Mouse (Mus musculus): ENCODE measurements around the gene Fam81b. TPM values are rescaled to one million over a fixed set of nuclear protein-coding genes. Genes with fewer than 3 reads are reported as not detected.

Gene Fam81b
- polyA plus RNA-seq, 1 experiment from 2014 or later, result not detected

DNA sequence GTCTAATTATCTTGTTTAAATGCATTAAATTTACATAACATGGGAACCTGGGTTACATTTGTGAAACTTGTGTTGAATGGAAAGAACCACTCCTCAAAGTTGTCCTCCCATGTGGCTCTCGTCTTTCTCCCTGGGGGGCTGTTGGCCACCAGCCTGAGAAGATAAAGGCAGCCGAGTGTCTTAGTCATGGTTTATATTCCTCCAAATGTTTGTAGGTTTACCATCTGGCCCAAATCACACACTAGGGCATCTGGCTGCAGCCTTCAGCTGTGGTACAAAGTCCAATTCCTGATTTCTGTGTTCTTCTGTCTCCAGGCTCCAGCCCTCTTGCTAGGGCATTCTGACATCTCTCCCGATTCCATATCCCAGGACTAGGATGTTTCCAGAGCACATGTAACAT, 114.6 kb downstream of the Fam81b start:
- Histone ChIP-seq H3K4me1 (no peaks in the 10 kb centered on the region), H3K4me3 (no peak overlapping the region), H3K9me3 (no peaks in the 10 kb centered on the region), H3K4me2 (no peak overlapping the region), H3K27me3 (replicated peaks) (no peaks in the 10 kb centered on the region), H3K27ac (replicated peaks) (no peak overlapping the region), H3K36me3 (peaks cover 68% of the 10 kb centered on the region), H3K9ac (no peak overlapping the region)
- 81% methylated on average over 3 of the region's 3 CpGs for WGBS
- ATAC-seq (ENCODE audit: extremely low read depth, insufficient number of reproducible peaks, low FRiP score, low TSS enrichment), result no peak

DNA sequence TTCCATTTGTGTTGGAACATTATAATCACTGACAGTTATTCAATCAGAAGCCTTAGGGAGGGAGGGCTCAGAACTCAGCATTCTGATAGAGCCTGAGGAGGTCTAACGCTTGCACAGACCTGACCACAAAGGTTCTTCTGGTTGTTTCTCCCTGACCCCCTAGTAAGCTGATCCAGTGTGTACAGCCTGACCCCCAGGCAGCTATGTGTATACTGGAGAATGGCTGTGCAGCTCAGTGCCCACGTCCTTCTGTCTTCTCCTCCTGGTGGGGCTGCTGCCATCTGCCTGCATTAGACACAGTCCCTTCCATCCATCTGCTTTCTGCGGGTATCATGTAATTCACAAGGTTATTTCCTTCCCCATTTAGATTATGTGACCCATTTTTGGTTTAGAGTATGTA, 115.7 kb downstream of the Fam81b start:
- Histone ChIP-seq H3K4me3 (no peak overlapping the region), H3K4me1 (no peaks in the 10 kb centered on the region), H3K27me3 (replicated peaks) (no peaks in the 10 kb centered on the region), H3K9me3 (no peaks in the 10 kb centered on the region), H3K9ac (no peak overlapping the region), H3K27ac (replicated peaks) (no peak overlapping the region), H3K4me2 (no peak overlapping the region), H3K36me3 (peaks cover 70% of the 10 kb centered on the region)
- 89% methylated on average over 3 of the region's 3 CpGs for WGBS
- no peak for ATAC-seq (ENCODE audit: extremely low read depth, insufficient number of reproducible peaks, low FRiP score, low TSS enrichment)

DNA sequence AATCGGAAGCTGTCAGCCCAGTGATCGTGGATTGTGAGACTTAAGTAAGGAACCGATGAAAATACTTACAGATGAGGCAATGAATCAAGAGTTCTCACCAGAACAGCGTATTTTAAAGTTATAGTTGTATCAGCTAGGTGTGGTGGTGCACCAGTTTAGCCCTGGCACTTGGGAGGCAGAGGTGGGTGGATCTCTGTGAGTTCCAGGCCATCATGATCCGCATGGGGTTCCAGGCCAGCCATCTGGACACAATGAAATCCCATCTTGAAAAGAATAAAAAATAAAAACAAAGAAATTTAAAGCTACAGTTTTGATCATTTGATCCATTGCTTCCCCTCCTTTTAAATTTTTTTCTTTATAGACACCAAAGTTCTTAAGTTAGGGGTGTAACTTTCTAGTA, 117.2 kb downstream of the Fam81b start:
- Histone ChIP-seq H3K36me3 (peaks cover 65% of the 10 kb centered on the region), H3K4me3 (no peak overlapping the region), H3K27ac (replicated peaks) (no peak overlapping the region), H3K4me1 (no peaks in the 10 kb centered on the region), H3K9ac (no peak overlapping the region), H3K9me3 (no peaks in the 10 kb centered on the region), H3K27me3 (replicated peaks) (no peaks in the 10 kb centered on the region), H3K4me2 (no peak overlapping the region)
- 87% methylated on average over 5 of the region's 5 CpGs for WGBS
- no peak for ATAC-seq (ENCODE audit: extremely low read depth, insufficient number of reproducible peaks, low FRiP score, low TSS enrichment)

DNA sequence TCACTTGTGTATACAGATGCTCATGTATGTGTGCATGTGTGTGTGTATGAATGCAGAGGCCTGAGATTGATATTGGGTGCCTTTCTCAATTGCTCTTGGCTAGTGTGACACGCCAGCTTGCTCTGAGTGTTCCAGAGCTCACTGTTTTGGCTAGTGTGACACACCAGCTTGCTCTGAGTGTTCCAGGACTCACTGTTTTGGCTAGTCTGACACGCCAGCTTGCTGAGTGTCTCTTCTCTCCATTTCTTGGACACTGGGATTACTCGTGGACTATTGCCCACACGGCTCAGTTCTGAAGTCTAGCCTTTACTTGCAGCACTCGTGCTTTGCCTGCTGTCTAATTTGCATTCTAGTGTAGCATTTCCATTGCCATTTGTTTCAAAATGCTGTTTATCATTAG, 126.2 kb downstream of the Fam81b start:
- H3K4me2 ChIP-seq, result no peak overlapping the region
- WGBS, result 94% methylated on average over 5 of the region's 5 CpGs
- peaks cover 48% of the 10 kb centered on the region for H3K36me3 ChIP-seq
- H3K27ac ChIP-seq (replicated peaks), result no peak overlapping the region
- H3K9me3 ChIP-seq, result 0 out of 2 replicates have a peak, but pooled peaks cover 5% of the 10 kb centered on the region
- no peaks in the 10 kb centered on the region for H3K4me1 ChIP-seq
- no peak for ATAC-seq (ENCODE audit: extremely low read depth, insufficient number of reproducible peaks, low FRiP score, low TSS enrichment)
- H3K27me3 ChIP-seq (replicated peaks), result no peaks in the 10 kb centered on the region
- H3K9ac ChIP-seq, result no peak overlapping the region
- H3K4me3 ChIP-seq, result no peak overlapping the region

DNA sequence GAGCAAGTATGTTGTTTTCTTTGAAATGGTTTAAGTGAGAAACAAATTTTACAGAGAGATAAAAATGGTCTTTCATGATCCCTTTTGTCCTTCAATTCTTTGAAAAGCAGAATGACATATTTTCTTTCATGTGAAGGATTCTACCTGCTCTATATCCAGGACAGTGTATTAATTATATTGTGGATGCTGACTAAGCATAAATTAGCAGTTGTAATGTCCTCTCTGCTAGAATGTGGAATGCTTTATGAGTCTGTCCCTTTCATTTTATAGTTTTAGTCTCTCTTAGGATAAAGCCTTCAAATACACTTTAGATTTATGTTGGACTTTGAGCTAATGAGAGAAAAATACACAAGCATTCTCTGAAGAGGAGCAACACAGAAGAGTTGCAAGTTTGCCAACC, 130.6 kb downstream of the Fam81b start:
- ATAC-seq (ENCODE audit: extremely low read depth, insufficient number of reproducible peaks, low FRiP score, low TSS enrichment), result no peak
- Histone ChIP-seq H3K36me3 (peaks cover 41% of the 10 kb centered on the region), H3K9me3 (0 out of 2 replicates have a peak, but pooled peaks cover 5% of the 10 kb centered on the region), H3K27ac (replicated peaks) (no peak overlapping the region), H3K4me2 (no peak overlapping the region), H3K4me1 (no peaks in the 10 kb centered on the region), H3K4me3 (no peak overlapping the region), H3K9ac (no peak overlapping the region), H3K27me3 (replicated peaks) (no peaks in the 10 kb centered on the region)

DNA sequence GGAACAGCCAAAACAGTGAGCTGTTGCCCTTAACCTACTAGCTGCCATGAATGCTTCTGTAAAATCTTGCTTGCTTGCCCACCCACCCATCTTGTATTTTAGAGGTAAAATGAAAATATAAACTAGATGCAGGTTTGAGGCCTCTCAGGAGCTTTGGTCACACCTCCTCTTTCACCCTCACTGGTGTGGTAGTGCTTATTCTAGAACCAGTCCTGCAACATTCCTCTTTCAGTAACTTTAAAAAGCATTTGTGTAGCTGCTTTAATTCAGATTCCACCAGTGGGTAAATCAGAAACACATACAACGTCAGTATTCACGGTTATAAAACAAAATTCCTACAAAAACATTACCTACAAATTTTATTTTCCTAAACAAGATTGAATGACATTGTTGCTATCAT, 144.3 kb downstream of the Fam81b start:
- Histone ChIP-seq H3K9me3 (no peaks in the 10 kb centered on the region), H3K9ac (no peak overlapping the region), H3K27me3 (replicated peaks) (no peaks in the 10 kb centered on the region), H3K4me3 (no peak overlapping the region), H3K4me2 (no peak overlapping the region), H3K4me1 (no peaks in the 10 kb centered on the region), H3K36me3 (peaks cover 83% of the 10 kb centered on the region), H3K27ac (replicated peaks) (no peak overlapping the region)
- 84% methylated on average over 2 of the region's 2 CpGs for WGBS
- ATAC-seq (ENCODE audit: extremely low read depth, insufficient number of reproducible peaks, low FRiP score, low TSS enrichment), result no peak

DNA sequence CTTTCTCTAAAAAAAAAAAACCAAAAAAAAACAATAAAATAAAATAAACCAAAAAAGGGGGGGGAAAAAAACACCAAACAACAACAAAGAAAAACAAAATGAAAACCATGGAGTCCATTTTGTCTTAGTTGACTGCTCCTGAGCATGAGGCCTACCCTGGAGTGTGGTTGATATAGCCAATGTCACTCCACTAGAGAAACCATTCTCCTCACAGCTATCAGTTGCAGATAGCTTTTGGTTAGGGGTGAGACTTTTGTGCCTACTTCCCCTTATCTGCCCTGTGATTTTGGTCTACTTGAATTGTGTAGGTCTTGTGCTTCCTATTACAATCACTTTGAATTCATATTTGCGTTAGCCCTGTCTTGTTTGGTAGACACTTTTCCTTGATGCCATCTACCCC, 147.4 kb downstream of the Fam81b start:
- Histone ChIP-seq H3K27me3 (replicated peaks) (no peaks in the 10 kb centered on the region), H3K9ac (no peak overlapping the region), H3K9me3 (no peaks in the 10 kb centered on the region), H3K27ac (replicated peaks) (no peak overlapping the region), H3K36me3 (peaks cover 80% of the 10 kb centered on the region), H3K4me1 (no peaks in the 10 kb centered on the region), H3K4me2 (no peak overlapping the region), H3K4me3 (no peak overlapping the region)
- 82% methylated on average over 1 of the region's 1 CpGs for WGBS
- no peak for ATAC-seq (ENCODE audit: extremely low read depth, insufficient number of reproducible peaks, low FRiP score, low TSS enrichment)

DNA sequence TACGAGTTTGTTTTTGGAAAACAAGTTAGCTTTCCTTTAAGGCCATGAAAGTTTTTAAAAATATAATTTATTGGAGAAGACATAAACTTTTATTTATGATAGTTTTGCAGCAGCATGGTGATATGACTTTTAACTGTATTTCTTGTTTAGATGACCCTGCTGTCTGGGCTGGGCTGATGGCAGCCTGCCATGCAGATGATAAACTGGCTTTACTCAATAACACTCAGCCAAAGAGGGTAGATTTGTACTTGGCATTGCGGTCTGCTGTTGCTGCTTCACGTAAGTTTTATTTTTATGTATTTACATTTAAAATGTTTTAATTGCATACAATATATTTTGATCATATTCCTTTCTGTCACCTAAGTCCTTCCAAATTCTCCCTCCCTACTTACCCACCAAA, 147.8 kb downstream of the Fam81b start:
- no peak overlapping the region for H3K4me3 ChIP-seq
- H3K36me3 ChIP-seq, result peaks cover 77% of the 10 kb centered on the region
- no peak for ATAC-seq (ENCODE audit: extremely low read depth, insufficient number of reproducible peaks, low FRiP score, low TSS enrichment)
- H3K4me1 ChIP-seq, result no peaks in the 10 kb centered on the region
- 83% methylated on average over 3 of the region's 3 CpGs for WGBS
- no peak overlapping the region for H3K27ac ChIP-seq (replicated peaks)
- no peak overlapping the region for H3K4me2 ChIP-seq
- H3K9me3 ChIP-seq, result no peaks in the 10 kb centered on the region
- no peaks in the 10 kb centered on the region for H3K27me3 ChIP-seq (replicated peaks)
- no peak overlapping the region for H3K9ac ChIP-seq

Small RNAs within 50 kb of the gene (microRNA-seq; reads per million reads assigned to microRNA genes)
- not detected for gene Gm24025

Other genes starting within 250 kb of the Fam81b start
- gene Gpr150, start 248.1 kb downstream of the Fam81b start, polyA plus RNA-seq (2015; fragmentation: Nextera tagmentation; extraction: Ambion mirVana), result 0.43 TPM in 1 of 2 replicates, not detected in the other
- 3.0 and 3.1 TPM in 2 replicates for gene Arsk, start 206.4 kb downstream of the Fam81b start, polyA plus RNA-seq (2015; fragmentation: Nextera tagmentation; extraction: Ambion mirVana)
- gene Ttc37, start 206.3 kb downstream of the Fam81b start, polyA plus RNA-seq (2015; fragmentation: Nextera tagmentation; extraction: Ambion mirVana), result 5.7 and 7.1 TPM in 2 replicates
- 0.23 and 0.47 TPM in 2 replicates for gene Mctp1, start 79.5 kb upstream of the Fam81b start, polyA plus RNA-seq (2015; fragmentation: Nextera tagmentation; extraction: Ambion mirVana)